Mouse (Mus musculus): ENCODE measurements around the gene Lrrc17. TPM values are rescaled to one million over a fixed set of nuclear protein-coding genes. Genes with fewer than 3 reads are reported as not detected.

Lrrc17 gene
- polyA plus RNA-seq (2015; fragmentation: Nextera tagmentation; extraction: Ambion mirVana) = 43.8 and 48.5 TPM in 2 replicates

DNA sequence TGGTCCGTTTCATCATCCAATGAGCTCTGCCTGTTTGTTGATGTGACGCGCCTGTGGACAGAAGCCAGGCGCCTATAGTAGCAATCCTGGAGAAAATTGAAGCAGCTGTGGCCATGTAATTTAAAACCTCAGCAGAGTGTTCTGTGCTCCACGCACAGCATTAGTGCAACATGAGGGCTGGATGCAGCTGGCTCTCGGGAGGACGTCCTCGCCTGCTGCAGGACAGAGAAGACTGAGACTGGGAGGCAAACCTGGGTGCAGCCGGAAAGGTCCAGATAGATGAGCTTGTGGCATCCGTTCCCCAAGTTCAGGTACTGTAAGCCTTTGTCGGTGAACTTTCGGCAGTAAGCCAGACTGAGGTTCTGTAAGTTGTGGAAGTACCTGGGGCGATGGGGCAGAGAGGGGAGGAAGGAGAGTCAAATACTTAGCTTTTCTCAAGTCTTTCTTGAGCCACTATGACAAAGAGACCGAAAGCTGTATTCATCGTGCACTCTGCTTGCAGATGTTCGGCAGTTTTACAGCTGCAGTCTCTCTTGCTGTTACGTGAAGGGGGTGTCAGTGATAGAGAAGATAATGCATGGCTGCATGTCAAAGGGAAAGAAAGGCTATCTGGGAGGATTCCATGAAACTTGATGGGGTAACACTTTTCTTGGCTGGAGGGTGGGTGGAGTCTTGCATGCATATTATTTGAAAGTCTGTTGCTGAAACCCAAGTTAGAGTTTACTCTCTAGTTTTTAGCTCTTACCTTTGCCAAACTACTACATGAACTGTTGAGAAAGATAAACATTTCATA is at the start of gene Lrrc17:
Lrrc17 (plus strand) TSS at position 151 of the 793 bp plus-strand sequence.
- 17% methylated on average over 17 of the region's 17 CpGs for WGBS
- H3K9ac ChIP-seq (replicated peaks; ENCODE audit: low read length) = peak within 1 kb of the TSS; percentile 72
- peak; percentile 95 for ATAC-seq (ENCODE audit: low FRiP score, low TSS enrichment)

DNA sequence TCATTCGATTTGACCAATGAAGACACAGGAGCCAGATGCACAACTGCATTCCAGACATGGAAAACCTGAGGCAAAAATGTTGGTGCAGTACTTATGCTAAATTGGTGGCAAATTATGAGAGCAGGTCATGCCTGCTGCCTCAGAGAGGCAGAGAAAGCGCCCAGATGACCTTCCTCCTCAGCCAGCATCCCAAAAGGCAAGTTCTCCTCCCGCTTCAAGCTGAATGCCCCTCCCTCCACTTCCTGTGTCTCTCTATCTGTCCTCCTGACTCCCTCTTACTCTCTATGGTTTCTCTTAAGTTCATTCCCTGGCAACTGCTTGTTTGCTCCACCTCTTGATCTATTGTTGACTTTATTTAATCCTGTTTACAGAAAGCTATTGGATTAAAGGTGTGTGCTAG is 48.6 kb upstream of the Lrrc17 start:
- H3K4me3 ChIP-seq (ENCODE audit: low read length) = no peak overlapping the region
- H3K4me2 ChIP-seq (replicated peaks; ENCODE audit: low read depth, low read length) = no peak overlapping the region
- H3K36me3 ChIP-seq (ENCODE audit: insufficient read depth, low read length) = no peaks in the 10 kb centered on the region
- ATAC-seq (ENCODE audit: low FRiP score, low TSS enrichment) = no peak
- no peak overlapping the region for H3K9ac ChIP-seq (replicated peaks; ENCODE audit: low read length)
- 0 out of 2 replicates have a peak, but pooled peaks cover 7% of the 10 kb centered on the region for H3K4me1 ChIP-seq (ENCODE audit: insufficient read depth, low read length)
- H3K27ac ChIP-seq (ENCODE audit: low read length) = no peak overlapping the region
- 67% methylated on average over 3 of the region's 3 CpGs for WGBS
- H3K9me3 ChIP-seq (ENCODE audit: low read length) = no peaks in the 10 kb centered on the region
- H3K27me3 ChIP-seq (ENCODE audit: insufficient read depth, low read length) = no peaks in the 10 kb centered on the region

More for the DNA sequence above, at the start of gene Lrrc17:
- H3K27ac ChIP-seq (ENCODE audit: low read length) = peak within 1 kb of the TSS; percentile 95
- H3K4me3 ChIP-seq (ENCODE audit: low read length) = peak within 1 kb of the TSS; percentile 55
- H3K27me3 ChIP-seq (ENCODE audit: insufficient read depth, low read length) = no peaks in the 10 kb centered on the region
- peaks cover 19% of the 10 kb centered on the region for H3K4me1 ChIP-seq (ENCODE audit: insufficient read depth, low read length)
- no peaks in the 10 kb centered on the region for H3K36me3 ChIP-seq (ENCODE audit: insufficient read depth, low read length)
- H3K9me3 ChIP-seq (ENCODE audit: low read length) = peaks cover 3% of the 10 kb centered on the region; the same call in 1 of the 2 replicates
- H3K4me2 ChIP-seq (replicated peaks; ENCODE audit: low read depth, low read length) = peak within 1 kb of the TSS; percentile 56

DNA sequence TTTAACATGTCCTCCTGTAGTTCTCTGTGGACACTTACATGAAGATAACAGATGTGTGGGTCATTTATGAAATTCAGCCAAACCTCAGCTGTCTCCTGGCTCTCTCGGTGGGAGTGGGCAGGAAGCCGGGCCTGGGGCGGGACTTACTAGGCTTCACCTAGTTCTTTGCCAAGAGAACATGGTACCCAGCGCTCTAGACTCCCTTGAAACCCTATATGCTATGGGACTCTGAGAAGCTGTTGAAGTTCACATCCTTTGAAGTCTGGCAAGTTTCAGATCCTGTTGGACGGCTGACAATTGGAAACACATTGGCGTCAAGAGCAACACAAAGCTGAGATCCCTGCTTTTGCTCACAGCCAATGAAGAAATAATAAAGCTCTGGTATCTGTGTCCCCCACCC is 47.0 kb upstream of the Lrrc17 start:
- WGBS = 60% methylated on average over 6 of the region's 6 CpGs
- H3K4me3 ChIP-seq (ENCODE audit: low read length) = no peak overlapping the region
- no peaks in the 10 kb centered on the region for H3K9me3 ChIP-seq (ENCODE audit: low read length)
- no peak overlapping the region for H3K9ac ChIP-seq (replicated peaks; ENCODE audit: low read length)
- no peaks in the 10 kb centered on the region for H3K27me3 ChIP-seq (ENCODE audit: insufficient read depth, low read length)
- H3K27ac ChIP-seq (ENCODE audit: low read length) = no peak overlapping the region
- H3K36me3 ChIP-seq (ENCODE audit: insufficient read depth, low read length) = no peaks in the 10 kb centered on the region
- no peak for ATAC-seq (ENCODE audit: low FRiP score, low TSS enrichment)
- H3K4me1 ChIP-seq (ENCODE audit: insufficient read depth, low read length) = peaks cover 14% of the 10 kb centered on the region
- no peak overlapping the region for H3K4me2 ChIP-seq (replicated peaks; ENCODE audit: low read depth, low read length)

DNA sequence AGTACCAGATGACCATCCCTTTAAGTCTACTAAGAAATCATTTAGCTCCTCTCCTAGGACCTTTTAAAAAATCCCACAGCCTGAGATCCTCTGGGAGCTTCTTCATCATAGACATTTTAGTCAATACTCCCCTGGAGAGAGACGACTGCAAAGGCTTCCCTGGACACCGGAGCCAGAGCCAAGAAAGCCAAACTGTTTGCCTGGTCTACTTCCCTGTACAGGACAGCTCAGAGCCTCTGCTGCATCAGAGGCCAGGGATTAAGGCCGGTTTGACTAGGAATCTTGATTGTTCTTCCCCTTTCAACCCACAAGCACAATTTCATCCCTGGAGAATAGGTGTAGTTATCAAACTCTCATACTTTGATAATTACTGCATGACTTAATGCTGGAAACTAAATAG is 46.5 kb upstream of the Lrrc17 start:
- no peak overlapping the region for H3K27ac ChIP-seq (ENCODE audit: low read length)

DNA sequence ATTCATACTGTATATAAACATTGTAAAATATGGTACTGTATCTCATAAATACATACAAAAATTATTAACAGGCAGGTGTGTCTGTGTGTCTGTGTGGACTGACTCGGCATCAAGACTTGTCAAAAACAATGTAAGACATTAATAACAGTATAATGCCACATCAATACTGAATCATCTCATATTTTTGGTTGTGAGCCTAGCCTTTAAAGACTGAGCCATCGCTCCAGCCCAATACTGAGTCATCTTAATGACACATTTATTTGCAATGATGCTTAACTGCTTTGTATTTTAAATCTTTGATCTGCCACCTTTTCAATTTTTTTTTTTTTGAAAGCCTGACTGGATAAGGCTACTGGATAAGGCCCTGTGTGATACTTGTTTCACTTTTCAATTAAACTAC is 44.9 kb upstream of the Lrrc17 start:
- 89% methylated on average over 2 of the region's 2 CpGs for WGBS
- H3K9me3 ChIP-seq (ENCODE audit: low read length) = no peaks in the 10 kb centered on the region
- no peak overlapping the region for H3K9ac ChIP-seq (replicated peaks; ENCODE audit: low read length)
- no peak for ATAC-seq (ENCODE audit: low FRiP score, low TSS enrichment)
- no peaks in the 10 kb centered on the region for H3K27me3 ChIP-seq (ENCODE audit: insufficient read depth, low read length)
- no peak overlapping the region for H3K4me2 ChIP-seq (replicated peaks; ENCODE audit: low read depth, low read length)
- peaks cover 15% of the 10 kb centered on the region for H3K4me1 ChIP-seq (ENCODE audit: insufficient read depth, low read length)
- H3K36me3 ChIP-seq (ENCODE audit: insufficient read depth, low read length) = no peaks in the 10 kb centered on the region
- H3K27ac ChIP-seq (ENCODE audit: low read length) = no peak overlapping the region
- H3K4me3 ChIP-seq (ENCODE audit: low read length) = no peak overlapping the region

More for the DNA sequence above, 46.5 kb upstream of the Lrrc17 start:
- WGBS = 71% methylated on average over 3 of the region's 3 CpGs
- H3K4me2 ChIP-seq (replicated peaks; ENCODE audit: low read depth, low read length) = no peak overlapping the region
- H3K4me3 ChIP-seq (ENCODE audit: low read length) = no peak overlapping the region
- H3K27me3 ChIP-seq (ENCODE audit: insufficient read depth, low read length) = no peaks in the 10 kb centered on the region
- no peak overlapping the region for H3K9ac ChIP-seq (replicated peaks; ENCODE audit: low read length)
- no peaks in the 10 kb centered on the region for H3K36me3 ChIP-seq (ENCODE audit: insufficient read depth, low read length)
- no peak for ATAC-seq (ENCODE audit: low FRiP score, low TSS enrichment)
- no peaks in the 10 kb centered on the region for H3K9me3 ChIP-seq (ENCODE audit: low read length)
- H3K4me1 ChIP-seq (ENCODE audit: insufficient read depth, low read length) = peaks cover 15% of the 10 kb centered on the region

DNA sequence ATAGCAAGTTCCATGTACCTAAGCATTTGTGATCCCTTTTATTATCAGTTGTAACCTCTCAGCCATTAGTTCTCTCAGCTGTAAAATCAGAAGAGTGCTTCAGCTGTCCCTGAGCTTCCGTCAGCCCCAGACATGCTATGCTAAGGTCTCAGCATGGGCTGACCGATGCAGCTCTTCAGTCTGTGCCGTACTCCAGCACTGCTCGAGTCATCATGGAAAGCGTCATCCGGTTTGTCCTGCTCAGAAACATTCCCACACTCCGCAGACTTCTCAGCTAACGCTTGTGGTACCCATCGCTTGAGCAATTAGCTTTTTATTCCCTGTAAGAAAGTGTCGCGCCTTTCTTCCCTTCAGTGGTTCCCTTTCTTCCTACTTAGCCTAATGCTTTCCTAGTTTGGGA is 44.4 kb upstream of the Lrrc17 start:
- H3K4me3 ChIP-seq (ENCODE audit: low read length) = no peak overlapping the region
- peaks cover 15% of the 10 kb centered on the region for H3K4me1 ChIP-seq (ENCODE audit: insufficient read depth, low read length)
- H3K9me3 ChIP-seq (ENCODE audit: low read length) = no peaks in the 10 kb centered on the region
- H3K36me3 ChIP-seq (ENCODE audit: insufficient read depth, low read length) = no peaks in the 10 kb centered on the region
- no peak overlapping the region for H3K9ac ChIP-seq (replicated peaks; ENCODE audit: low read length)
- no peak overlapping the region for H3K27ac ChIP-seq (ENCODE audit: low read length)
- no peaks in the 10 kb centered on the region for H3K27me3 ChIP-seq (ENCODE audit: insufficient read depth, low read length)
- WGBS = 75% methylated on average over 11 of the region's 11 CpGs
- no peak overlapping the region for H3K4me2 ChIP-seq (replicated peaks; ENCODE audit: low read depth, low read length)
- no peak for ATAC-seq (ENCODE audit: low FRiP score, low TSS enrichment)

DNA sequence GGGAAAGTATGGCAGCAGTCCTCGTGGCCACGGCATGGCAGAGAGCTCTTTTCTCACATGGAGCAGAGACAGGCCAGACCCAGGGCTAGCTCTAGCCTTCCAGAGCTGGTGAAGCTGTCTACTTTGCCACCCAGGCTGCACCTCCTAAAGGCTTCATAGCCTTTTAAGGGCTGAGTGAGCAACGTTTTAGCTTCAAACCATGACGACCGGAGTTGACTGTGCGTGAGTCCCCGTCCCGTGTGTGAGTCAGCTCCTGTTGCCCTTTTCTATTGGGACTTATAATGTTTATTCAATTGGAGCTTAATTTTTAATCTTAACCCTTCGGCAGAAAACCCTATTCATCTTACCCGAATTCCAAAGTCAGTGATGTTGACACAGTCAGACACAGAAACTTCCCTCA is 43.2 kb upstream of the Lrrc17 start:
- WGBS = 59% methylated on average over 10 of the region's 10 CpGs
- ATAC-seq (ENCODE audit: low FRiP score, low TSS enrichment) = no peak
- H3K27me3 ChIP-seq (ENCODE audit: insufficient read depth, low read length) = no peaks in the 10 kb centered on the region

DNA sequence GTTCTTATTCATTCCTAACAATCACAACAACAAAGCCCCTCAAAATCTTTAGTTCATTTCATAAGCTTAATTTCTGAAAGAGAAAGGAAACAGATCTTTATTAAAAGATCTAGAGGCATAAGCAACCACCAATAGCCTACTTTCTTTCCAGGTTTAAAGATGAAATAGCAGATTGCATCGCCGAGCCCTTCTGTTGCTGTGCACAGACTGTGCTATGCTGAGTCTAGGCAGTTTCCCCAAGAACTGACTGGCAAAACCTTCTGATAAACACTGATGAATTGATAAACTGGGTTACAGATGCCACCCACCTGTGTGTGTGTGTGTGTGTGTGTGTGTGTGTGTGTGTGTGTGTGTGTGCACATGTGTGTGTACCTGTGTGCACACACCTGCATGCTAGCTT is 42.4 kb upstream of the Lrrc17 start:
- Histone ChIP-seq H3K4me2 (replicated peaks; ENCODE audit: low read depth, low read length) (no peak overlapping the region), H3K9me3 (ENCODE audit: low read length) (no peaks in the 10 kb centered on the region)

More for the DNA sequence above, 43.2 kb upstream of the Lrrc17 start:
- Histone ChIP-seq H3K4me1 (ENCODE audit: insufficient read depth, low read length) (peaks cover 11% of the 10 kb centered on the region), H3K9ac (replicated peaks; ENCODE audit: low read length) (no peak overlapping the region), H3K4me3 (ENCODE audit: low read length) (no peak overlapping the region), H3K9me3 (ENCODE audit: low read length) (no peaks in the 10 kb centered on the region), H3K27ac (ENCODE audit: low read length) (no peak overlapping the region), H3K36me3 (ENCODE audit: insufficient read depth, low read length) (no peaks in the 10 kb centered on the region), H3K4me2 (replicated peaks; ENCODE audit: low read depth, low read length) (no peak overlapping the region)

DNA sequence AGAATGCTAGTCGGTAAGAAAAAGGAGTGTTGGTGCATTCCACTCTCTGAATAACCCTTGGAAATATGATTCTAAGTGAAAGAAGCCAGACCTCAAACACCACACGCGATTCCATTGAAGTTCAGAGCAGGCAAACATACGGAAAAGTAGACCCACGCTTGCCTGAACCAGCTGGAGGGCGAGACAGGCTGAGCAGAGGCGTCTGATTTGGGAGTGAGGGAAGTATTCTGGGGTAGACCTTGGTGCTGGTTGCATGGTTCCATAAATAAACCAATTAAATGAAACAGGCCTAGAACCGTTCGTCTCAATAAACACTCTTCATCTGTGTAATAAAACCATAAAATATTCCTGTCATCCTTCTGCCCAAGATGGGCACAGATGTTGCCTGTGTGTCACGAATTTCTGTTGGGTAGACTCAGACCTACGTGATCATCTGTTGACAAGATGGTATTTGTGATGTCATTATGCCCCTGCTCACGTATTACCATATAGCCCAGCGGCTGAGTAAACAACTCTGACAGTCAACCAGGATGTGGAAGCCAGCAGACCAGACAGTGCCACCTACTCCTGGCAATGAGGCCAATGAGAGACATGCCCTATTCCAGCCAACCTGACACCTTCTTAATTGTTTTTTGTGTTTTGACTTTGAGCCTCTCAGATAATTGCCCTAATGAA is 40.3 kb upstream of the Lrrc17 start:
- Histone ChIP-seq H3K27me3 (ENCODE audit: insufficient read depth, low read length) (no peaks in the 10 kb centered on the region), H3K4me2 (replicated peaks; ENCODE audit: low read depth, low read length) (no peak overlapping the region), H3K4me3 (ENCODE audit: low read length) (no peak overlapping the region), H3K9ac (replicated peaks; ENCODE audit: low read length) (no peak overlapping the region), H3K4me1 (ENCODE audit: insufficient read depth, low read length) (peaks cover 11% of the 10 kb centered on the region), H3K9me3 (ENCODE audit: low read length) (no peaks in the 10 kb centered on the region), H3K27ac (ENCODE audit: low read length) (no peak overlapping the region), H3K36me3 (ENCODE audit: insufficient read depth, low read length) (no peaks in the 10 kb centered on the region)
- ATAC-seq (ENCODE audit: low FRiP score, low TSS enrichment) = peak; percentile 46; the same call in 1 of the 2 replicates
- WGBS = 75% methylated on average over 13 of the region's 13 CpGs

More for the DNA sequence above, 42.4 kb upstream of the Lrrc17 start:
- no peak for ATAC-seq (ENCODE audit: low FRiP score, low TSS enrichment)
- H3K27ac ChIP-seq (ENCODE audit: low read length) = no peak overlapping the region
- 75% methylated on average over 2 of the region's 2 CpGs for WGBS
- peaks cover 11% of the 10 kb centered on the region for H3K4me1 ChIP-seq (ENCODE audit: insufficient read depth, low read length)
- H3K27me3 ChIP-seq (ENCODE audit: insufficient read depth, low read length) = no peaks in the 10 kb centered on the region
- no peak overlapping the region for H3K9ac ChIP-seq (replicated peaks; ENCODE audit: low read length)
- H3K4me3 ChIP-seq (ENCODE audit: low read length) = no peak overlapping the region
- H3K36me3 ChIP-seq (ENCODE audit: insufficient read depth, low read length) = no peaks in the 10 kb centered on the region

DNA sequence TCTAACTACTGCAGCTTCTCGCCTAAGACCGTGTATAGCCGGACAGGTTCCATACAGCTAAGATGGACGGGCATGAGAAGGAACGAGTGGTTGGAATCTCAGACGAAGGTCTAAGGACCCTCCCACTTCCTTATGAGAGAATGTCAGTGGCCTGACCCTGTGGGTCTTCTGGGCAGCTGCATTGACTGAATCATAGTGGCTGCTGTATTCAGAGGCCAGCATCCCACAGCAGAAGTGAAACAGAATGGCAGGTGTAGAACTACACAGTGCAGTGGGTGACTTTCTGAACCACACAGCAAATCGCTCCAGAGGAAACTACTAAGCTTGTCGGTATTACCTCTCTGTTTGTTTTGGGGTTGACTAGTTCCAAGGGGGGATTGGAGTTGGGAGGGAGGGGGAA is 38.2 kb upstream of the Lrrc17 start:
- Histone ChIP-seq H3K4me1 (ENCODE audit: insufficient read depth, low read length) (peaks cover 5% of the 10 kb centered on the region), H3K36me3 (ENCODE audit: insufficient read depth, low read length) (no peaks in the 10 kb centered on the region), H3K27me3 (ENCODE audit: insufficient read depth, low read length) (no peaks in the 10 kb centered on the region), H3K9me3 (ENCODE audit: low read length) (no peaks in the 10 kb centered on the region), H3K4me2 (replicated peaks; ENCODE audit: low read depth, low read length) (no peak overlapping the region), H3K4me3 (ENCODE audit: low read length) (no peak overlapping the region), H3K27ac (ENCODE audit: low read length) (no peak overlapping the region), H3K9ac (replicated peaks; ENCODE audit: low read length) (no peak overlapping the region)
- whole genome bisulfite sequencing = 78% methylated on average over 8 of the region's 8 CpGs
- no peak; the same call in 1 of the 2 replicates for ATAC-seq (ENCODE audit: low FRiP score, low TSS enrichment)

Measured in kidney, embryonic 16.5 days (tissue).